Mouse (Mus musculus): ENCODE measurements around the gene Phldb2. TPM values are rescaled to one million over a fixed set of nuclear protein-coding genes. Genes with fewer than 3 reads are reported as not detected.

The Phldb2 gene
- total RNA-seq, 2 experiments from 2014 or later, result 4.7 to 7.0 TPM

- no peak for DNase-seq (ENCODE audit: extremely low spot score in 1 of 2, low spot score in 1 of 2)
Observed at GRCm38 (mm10) chr16:45896587-45896986, 56.8 kb downstream of the Phldb2 start.

- no peak for DNase-seq (ENCODE audit: extremely low spot score in 1 of 2, low spot score in 1 of 2)
Observed at GRCm38 (mm10) chr16:45894998-45895397, 58.4 kb downstream of the Phldb2 start.

- no peak for DNase-seq (ENCODE audit: extremely low spot score in 1 of 2, low spot score in 1 of 2)
Observed at GRCm38 (mm10) chr16:45893796-45894195, 59.6 kb downstream of the Phldb2 start.

- DNase-seq (ENCODE audit: extremely low spot score in 1 of 2, low spot score in 1 of 2), result no peak
Observed at GRCm38 (mm10) chr16:45892928-45893327, 60.5 kb downstream of the Phldb2 start.

GRCm38 (mm10) chr16:45890471-45891200, 62.8 kb downstream of the Phldb2 start:
- DNase-seq (ENCODE audit: extremely low spot score in 1 of 2, low spot score in 1 of 2), result no peak

GRCm38 (mm10) chr16:45889636-45890035, 63.8 kb downstream of the Phldb2 start:
- no peak for DNase-seq (ENCODE audit: extremely low spot score in 1 of 2, low spot score in 1 of 2)

GRCm38 (mm10) chr16:45886599-45886998, 66.8 kb downstream of the Phldb2 start:
- no peak for DNase-seq (ENCODE audit: extremely low spot score in 1 of 2, low spot score in 1 of 2)

- no peak for DNase-seq (ENCODE audit: extremely low spot score in 1 of 2, low spot score in 1 of 2)
Observed at GRCm38 (mm10) chr16:45884194-45884593, 69.2 kb downstream of the Phldb2 start.

GRCm38 (mm10) chr16:45881177-45881832, 72.1 kb downstream of the Phldb2 start:
- DNase-seq (ENCODE audit: extremely low spot score in 1 of 2, low spot score in 1 of 2), result no peak

GRCm38 (mm10) chr16:45880101-45880751, 73.2 kb downstream of the Phldb2 start:
- no peak for DNase-seq (ENCODE audit: extremely low spot score in 1 of 2, low spot score in 1 of 2)

GRCm38 (mm10) chr16:45877739-45878138, 75.7 kb downstream of the Phldb2 start:
- DNase-seq (ENCODE audit: extremely low spot score in 1 of 2, low spot score in 1 of 2), result no peak

- DNase-seq (ENCODE audit: extremely low spot score in 1 of 2, low spot score in 1 of 2), result no peak
Observed at GRCm38 (mm10) chr16:45877171-45877570, 76.2 kb downstream of the Phldb2 start.

GRCm38 (mm10) chr16:45873397-45873796, 80.0 kb downstream of the Phldb2 start:
- DNase-seq (ENCODE audit: extremely low spot score in 1 of 2, low spot score in 1 of 2), result no peak

- no peak for DNase-seq (ENCODE audit: extremely low spot score in 1 of 2, low spot score in 1 of 2)
Observed at GRCm38 (mm10) chr16:45871286-45871976, 82.0 kb downstream of the Phldb2 start.

- DNase-seq (ENCODE audit: extremely low spot score in 1 of 2, low spot score in 1 of 2), result no peak
Observed at GRCm38 (mm10) chr16:45870651-45871050, 82.7 kb downstream of the Phldb2 start.

- DNase-seq (ENCODE audit: extremely low spot score in 1 of 2, low spot score in 1 of 2), result no peak
Observed at GRCm38 (mm10) chr16:45869044-45869443, 84.4 kb downstream of the Phldb2 start.

GRCm38 (mm10) chr16:45857277-45857863, 96.0 kb downstream of the Phldb2 start:
- DNase-seq (ENCODE audit: extremely low spot score in 1 of 2, low spot score in 1 of 2), result no peak

GRCm38 (mm10) chr16:45854499-45854898, 98.9 kb downstream of the Phldb2 start:
- no peak for DNase-seq (ENCODE audit: extremely low spot score in 1 of 2, low spot score in 1 of 2)

- no peak for DNase-seq (ENCODE audit: extremely low spot score in 1 of 2, low spot score in 1 of 2)
Observed at GRCm38 (mm10) chr16:45849045-45849444, 104.4 kb downstream of the Phldb2 start.

- no peak for DNase-seq (ENCODE audit: extremely low spot score in 1 of 2, low spot score in 1 of 2)
Observed at GRCm38 (mm10) chr16:45844875-45845274, 108.5 kb downstream of the Phldb2 start.

All from layer of hippocampus, postnatal 25 days (tissue).